Mouse (Mus musculus) heart, embryonic 15.5 days (tissue): ENCODE measurements around the gene Vbp1. TPM values are rescaled to one million over a fixed set of nuclear protein-coding genes. Genes with fewer than 3 reads are reported as not detected.
A peak's percentile ranks its signal among the peaks of the same experiment; 100 is the strongest.
"Not testable (repeated sequence)": the region's sequence is repeated elsewhere in the genome, so short reads cannot be mapped to it uniquely, and the experiment has no call there.

ENCODE experiments used
- ATAC-seq: fragments of 200-750 bp; cut with Nextera tagmentation; replicated peaks from 2 replicates; pipeline ENCODE4 v1.8.0; 2017; ENCODE audit warnings: low read depth, moderate TSS enrichment; ENCODE audit not compliant: insufficient number of reproducible peaks, insufficient read depth, low FRiP score
- H3K27ac ChIP-seq: fragments of 300-500 bp; sonication (generic); 2 replicates; pipeline ENCODE4 v1.5.1; 2015; ENCODE audit warnings: mild to moderate bottlenecking, inconsistent platforms
- H3K27me3 ChIP-seq: fragments of 300-500 bp; sonication (generic); 2 replicates; pipeline ENCODE4 v1.6.1; 2015; ENCODE audit warnings: inconsistent platforms
- H3K36me3 ChIP-seq: fragments of 300-500 bp; sonication (generic); 2 replicates; pipeline ENCODE4 v1.6.1; 2015; ENCODE audit warnings: mild to moderate bottlenecking, inconsistent platforms
- H3K4me1 ChIP-seq: fragments of 300-500 bp; sonication (generic); replicated peaks from 2 replicates; pipeline ENCODE4 v1.6.1; 2015; ENCODE audit warnings: inconsistent platforms
- H3K4me2 ChIP-seq: fragments of 300-500 bp; sonication (generic); 2 replicates; pipeline ENCODE4 v1.6.1; 2015; ENCODE audit warnings: inconsistent platforms, mild to moderate bottlenecking, moderate library complexity
- H3K4me3 ChIP-seq: fragments of 300-500 bp; sonication (generic); 2 replicates; pipeline ENCODE4 v1.5.1; 2015; ENCODE audit warnings: mild to moderate bottlenecking, inconsistent platforms
- H3K9ac ChIP-seq: fragments of 300-500 bp; sonication (generic); 2 replicates; pipeline ENCODE4 v1.6.1; 2015; ENCODE audit warnings: mild to moderate bottlenecking, inconsistent platforms
- H3K9me3 ChIP-seq: fragments of 300-500 bp; sonication (generic); replicated peaks from 2 replicates; pipeline ENCODE4 v1.6.1; 2016; ENCODE audit warnings: inconsistent platforms
- WGBS: fragments of 180-500 bp; shearing (Covaris S2); methylation state at CpG from one replicate; pipeline ENCODE4 v1.1.7; 2015; ENCODE audit warnings: mixed read lengths; 5-methylcytosine and 5-hydroxymethylcytosine counted together
- polyA plus RNA-seq: library from polyadenylated mRNA; unstranded; fragments of >200 nt; fragmentation: Nextera tagmentation; extraction: Ambion mirVana; gene quantifications from 2 replicates; pipeline ENCODE4 v1.2.1, GENCODE M21; 2015

Vbp1 gene
- 136 and 164 TPM in 2 replicates for polyA plus RNA-seq

DNA sequence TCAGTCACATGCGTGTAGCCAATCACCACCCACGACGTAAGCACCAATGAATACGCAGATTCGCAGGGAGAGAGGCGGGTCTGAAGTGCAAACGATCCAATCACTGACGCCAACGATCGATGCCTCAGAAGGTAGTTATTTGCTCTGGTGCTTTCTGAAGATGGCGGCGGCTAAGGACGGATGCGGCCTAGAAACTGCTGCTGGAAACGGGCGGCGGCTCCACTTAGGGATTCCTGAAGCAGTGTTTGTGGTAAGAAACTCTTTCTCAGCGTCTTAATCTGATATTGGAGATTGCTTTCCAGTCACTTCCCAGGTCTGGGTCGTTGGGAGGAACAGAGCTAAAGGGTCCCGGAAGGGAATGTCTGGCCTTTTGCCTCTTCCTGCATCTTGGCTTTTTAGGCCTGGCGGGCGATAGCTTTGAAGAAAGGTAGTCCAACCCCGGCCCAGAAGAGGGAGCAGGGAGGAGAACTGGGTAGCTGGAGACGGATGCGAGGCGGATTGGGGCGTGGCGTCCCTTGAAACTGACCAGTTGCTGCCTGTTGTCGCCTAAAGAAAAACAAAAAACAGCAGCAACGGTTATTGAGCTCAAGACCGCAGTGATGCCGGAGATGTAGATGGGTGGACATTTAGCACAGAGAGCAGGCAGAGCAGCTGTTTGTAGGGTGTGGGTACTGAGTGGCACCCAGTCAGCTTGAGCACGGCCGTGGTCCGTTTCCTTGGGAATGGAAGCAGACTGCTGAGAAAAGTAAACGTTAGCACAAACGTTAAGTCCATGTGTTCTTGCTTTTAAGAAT is at the start of gene Vbp1:
Gene Vbp1, plus strand, starts transcription at position 121 of the 794 bp plus-strand sequence.
- H3K9me3 ChIP-seq = no peaks in the 10 kb centered on the region
- no peaks in the 10 kb centered on the region for H3K4me1 ChIP-seq
- H3K9ac ChIP-seq = peak within 1 kb of the TSS; percentile 61
- WGBS = 11% methylated on average over 37 of the region's 37 CpGs
- H3K27me3 ChIP-seq = no peaks in the 10 kb centered on the region
- ATAC-seq = peak; percentile 96
- no peaks in the 10 kb centered on the region for H3K36me3 ChIP-seq
- H3K27ac ChIP-seq = peak within 1 kb of the TSS; percentile 88
- peak within 1 kb of the TSS; percentile 65 for H3K4me3 ChIP-seq
- H3K4me2 ChIP-seq = peak within 1 kb of the TSS; percentile 46

DNA sequence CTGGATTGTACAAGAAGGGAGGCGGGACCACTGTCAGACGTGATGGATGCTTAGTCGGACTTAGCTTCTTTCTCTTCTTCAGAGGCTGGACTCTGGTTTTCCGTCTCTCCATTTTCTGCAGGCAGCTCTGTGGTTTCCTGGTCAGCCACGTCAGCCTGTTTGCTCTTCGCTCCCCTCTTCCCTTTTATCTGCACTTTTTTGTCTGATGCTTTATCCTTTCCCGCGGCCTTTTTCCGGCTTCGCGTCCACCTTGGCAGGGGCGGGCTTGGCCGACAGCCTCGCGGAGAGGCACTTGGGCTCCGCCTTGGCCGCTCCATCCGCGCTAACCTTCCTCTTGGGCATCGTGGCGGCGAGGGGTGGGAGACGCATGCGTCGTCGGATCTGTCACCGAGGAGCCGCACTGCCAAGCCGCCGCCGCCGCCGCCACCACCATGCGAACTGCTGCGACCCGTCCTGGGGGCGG is 38.9 kb upstream of the Vbp1 start:
- WGBS = 7% methylated on average over 37 of the region's 37 CpGs

DNA sequence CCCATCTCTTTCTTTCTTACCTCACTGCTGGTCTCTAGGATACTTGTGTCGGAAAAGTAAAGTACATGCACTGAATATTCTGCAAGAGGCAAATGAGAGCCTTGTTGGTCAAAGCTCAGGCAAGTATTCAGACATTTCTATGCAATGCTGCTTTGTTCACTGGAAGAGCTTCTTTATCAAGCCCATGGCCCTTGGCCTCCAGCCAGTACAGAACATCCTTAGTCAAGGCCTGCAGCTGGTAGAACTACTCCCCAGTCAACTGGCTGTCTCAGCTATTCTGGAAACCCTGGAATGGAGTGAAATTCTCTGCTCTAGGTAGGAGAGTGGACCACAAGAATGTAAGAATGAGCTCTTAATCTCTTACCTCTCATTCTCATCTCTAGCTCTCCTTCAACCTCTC is 24.2 kb upstream of the Vbp1 start:
- Histone ChIP-seq H3K4me2 (no peak overlapping the region), H3K4me1 (no peaks in the 10 kb centered on the region), H3K36me3 (no peaks in the 10 kb centered on the region), H3K4me3 (no peak overlapping the region), H3K27me3 (no peaks in the 10 kb centered on the region), H3K9me3 (no peaks in the 10 kb centered on the region), H3K9ac (no peak overlapping the region), H3K27ac (no peak overlapping the region)
- WGBS = 50% methylated on average over 1 of the region's 1 CpGs
- no peak for ATAC-seq

More for the DNA sequence above, 38.9 kb upstream of the Vbp1 start:
- H3K9me3 ChIP-seq, H3K27me3 ChIP-seq, H3K36me3 ChIP-seq, H3K27ac ChIP-seq, H3K4me1 ChIP-seq: not testable (repeated sequence)
- Histone ChIP-seq H3K4me3 (peak overlapping the region; percentile 51), H3K9ac (0 out of 2 replicates have a peak overlapping the region, but pooled peaks have one; percentile 21), H3K4me2 (peak overlapping the region; percentile 64)
- peak; percentile 66 for ATAC-seq

DNA sequence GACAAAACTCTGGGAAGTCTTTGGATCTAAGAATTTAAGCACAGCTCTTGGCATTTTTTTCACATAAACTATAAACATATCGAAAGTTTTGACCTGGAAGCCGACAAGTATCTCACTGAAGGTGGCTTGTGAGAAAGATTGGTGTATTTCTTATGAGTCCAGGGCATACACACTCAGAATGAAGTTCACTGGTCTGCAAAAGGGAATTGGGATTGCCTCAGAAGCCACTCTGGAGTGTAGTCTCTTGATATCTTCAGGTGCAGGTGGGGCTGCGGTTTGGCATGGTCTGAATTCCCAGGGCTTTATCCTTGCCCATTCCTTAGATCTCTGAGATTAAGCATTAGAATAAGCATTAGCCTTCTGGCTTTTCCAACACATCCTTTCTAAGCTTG is 316 bp upstream of the Vbp1 start:
- WGBS = 11% methylated on average over 3 of the region's 3 CpGs
- ATAC-seq = no peak
- Histone ChIP-seq H3K27me3 (no peaks in the 10 kb centered on the region), H3K4me1 (no peaks in the 10 kb centered on the region), H3K9ac (no peak overlapping the region), H3K9me3 (no peaks in the 10 kb centered on the region), H3K27ac (no peak overlapping the region), H3K36me3 (no peaks in the 10 kb centered on the region), H3K4me2 (peak overlapping the region; percentile 43), H3K4me3 (peak overlapping the region; percentile 65; the same call in 1 of the 2 replicates)

DNA sequence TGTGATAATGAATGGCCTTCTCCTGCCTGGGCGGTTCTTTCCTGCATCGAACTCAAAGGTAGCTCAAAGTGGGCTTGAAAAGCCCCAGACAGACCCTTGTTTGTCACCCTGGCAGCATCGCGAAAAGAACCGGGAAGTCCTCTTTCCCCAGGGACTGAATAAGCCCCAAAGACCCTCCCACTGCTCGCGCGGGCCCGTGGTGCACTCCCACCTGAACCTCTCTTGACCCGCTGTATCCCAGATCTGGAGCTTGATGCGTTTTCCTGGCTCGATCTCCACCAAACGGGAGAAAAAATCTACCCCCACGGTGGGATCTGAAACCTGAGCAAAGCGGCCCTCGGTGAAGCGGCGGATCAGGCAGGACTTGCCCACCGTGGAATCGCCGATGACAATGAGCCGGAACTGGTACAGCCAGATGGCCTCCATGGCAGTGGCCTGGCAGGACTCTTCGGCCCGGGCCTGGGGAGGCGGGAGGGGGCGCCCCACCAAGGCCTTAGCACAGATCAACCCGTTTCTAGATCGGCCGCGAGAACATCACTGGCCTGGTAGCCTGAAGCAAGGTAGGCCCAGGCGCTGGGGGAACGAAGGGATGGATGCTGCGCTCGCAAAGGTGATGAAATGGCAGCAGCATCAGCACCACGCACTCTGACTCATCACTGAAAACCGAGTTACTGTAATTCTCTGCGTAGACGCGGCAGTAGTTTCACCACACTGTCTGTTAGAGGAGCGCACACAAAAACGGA is 63.7 kb downstream of the Vbp1 start, which contains the start of gene Rab39b:
Gene Rab39b, minus strand, starts transcription at position 650 of the 743 bp plus-strand sequence.
- H3K4me1 ChIP-seq = no peaks in the 10 kb centered on the region; the same call in 1 of the 2 replicates
- H3K9me3 ChIP-seq = no peaks in the 10 kb centered on the region
- WGBS = 12% methylated on average over 40 of the region's 41 CpGs
- no peak within 1 kb of the TSS for H3K27ac ChIP-seq
- ATAC-seq = no peak
- peak within 1 kb of the TSS; percentile 68 for H3K4me2 ChIP-seq
- 0 out of 2 replicates have a peak, but pooled peaks cover 3% of the 10 kb centered on the region for H3K27me3 ChIP-seq
- H3K36me3 ChIP-seq = no peaks in the 10 kb centered on the region
- 0 out of 2 replicates have a peak within 1 kb of the TSS, but pooled peaks have one; percentile 17 for H3K9ac ChIP-seq
- H3K4me3 ChIP-seq = peak within 1 kb of the TSS; percentile 47

- ATAC-seq = no peak
- Histone ChIP-seq H3K27me3 (0 out of 2 replicates have a peak, but pooled peaks cover 3% of the 10 kb centered on the region), H3K9ac (no peak overlapping the region)
Observed at GRCm38 (mm10) chrX:75578539-75578938, 64.4 kb downstream of the Vbp1 start.

More at GRCm38 (mm10) chrX:75578539-75578938, 64.4 kb downstream of the Vbp1 start:
- Histone ChIP-seq H3K4me2 (no peak overlapping the region), H3K4me3 (no peak overlapping the region), H3K36me3 (no peaks in the 10 kb centered on the region), H3K9me3 (no peaks in the 10 kb centered on the region), H3K4me1 (no peaks in the 10 kb centered on the region; the same call in 1 of the 2 replicates), H3K27ac (no peak overlapping the region)
- 67% methylated on average over 2 of the region's 2 CpGs for WGBS

Other genes with a start within 250 kb of the Vbp1 start
- 65.1 and 95.2 TPM in 2 replicates for gene Fundc2, start 131.9 kb upstream of the Vbp1 start, polyA plus RNA-seq
- 1.4 and 1.9 TPM in 2 replicates for gene F8, start 131.7 kb upstream of the Vbp1 start, polyA plus RNA-seq
- gene Cmc4, start 97.7 kb upstream of the Vbp1 start, polyA plus RNA-seq = 19.4 and 22.8 TPM in 2 replicates
- gene Mtcp1, start 97.7 kb upstream of the Vbp1 start, polyA plus RNA-seq = 5.3 and 6.6 TPM in 2 replicates
- 45.8 and 49.8 TPM in 2 replicates for gene Brcc3, start 97.7 kb upstream of the Vbp1 start, polyA plus RNA-seq
- gene Rab39b, start 63.9 kb downstream of the Vbp1 start, polyA plus RNA-seq = 0.40 and 0.74 TPM in 2 replicates